Mouse (Mus musculus): ENCODE measurements at regions not wholly inside any gene's neighbourhood (a gene's known extent, or its start where the extent isn't known, plus 50 kb on each side); places are given as distances from the start of the nearest gene placed in this dataset.
A peak's percentile ranks its signal among the peaks of the same experiment; 100 is the strongest.

DNA sequence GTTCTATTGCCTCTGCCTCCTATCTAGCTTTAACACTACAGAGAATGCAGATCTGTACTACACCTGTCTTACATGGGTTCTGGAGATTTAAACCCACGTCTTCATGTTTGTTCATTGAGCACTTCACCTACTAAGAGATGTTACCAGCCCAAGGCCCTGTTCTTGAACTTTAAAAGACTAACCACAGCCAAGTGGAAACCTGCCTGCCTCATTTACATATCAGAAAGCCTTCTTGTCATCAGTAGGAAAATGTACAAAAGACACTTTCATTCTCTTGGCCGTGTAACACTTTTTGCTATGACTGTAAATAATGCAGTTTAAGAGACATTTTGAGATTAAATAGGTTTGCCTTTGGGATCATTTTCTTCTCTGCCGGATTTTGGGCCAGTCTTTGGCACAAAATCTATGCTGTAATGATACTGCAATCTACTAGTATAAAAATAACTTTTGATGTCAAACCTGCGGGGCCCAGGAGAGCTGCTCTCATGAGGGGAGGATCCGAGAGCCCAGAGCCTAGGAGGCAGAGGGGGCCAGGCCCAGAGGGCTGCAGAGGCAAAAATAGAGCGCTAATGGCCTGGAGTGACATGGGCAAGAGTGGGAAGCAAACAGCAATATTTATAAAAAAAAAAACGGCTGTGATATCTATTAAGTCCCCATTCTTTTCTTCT is 318.4 kb upstream of the Myo3a start:
- Histone ChIP-seq H3K9me3 (replicated peaks; ENCODE audit: control insufficient read depth, low read length, poor library complexity, severe bottlenecking) (0 out of 2 replicates have a peak, but pooled peaks cover 3% of the 10 kb centered on the region), H3K27me3 (ENCODE audit: control insufficient read depth, insufficient read depth, low read depth, low read length) (no peaks in the 10 kb centered on the region), H3K27ac (ENCODE audit: low read length) (no peak overlapping the region), H3K36me3 (ENCODE audit: control insufficient read depth, insufficient read depth, low read length) (no peaks in the 10 kb centered on the region), H3K4me1 (ENCODE audit: control insufficient read depth, insufficient read depth, low read length) (no peaks in the 10 kb centered on the region), H3K4me3 (ENCODE audit: low read depth, low read length) (no peak overlapping the region), H3K9ac (ENCODE audit: low read depth, low read length) (no peak overlapping the region), H3K4me2 (ENCODE audit: low read length) (no peak overlapping the region; the same call in 1 of the 2 replicates)
- ATAC-seq: no peak
- 74% methylated on average over 7 of the region's 7 CpGs for whole genome bisulfite sequencing

DNA sequence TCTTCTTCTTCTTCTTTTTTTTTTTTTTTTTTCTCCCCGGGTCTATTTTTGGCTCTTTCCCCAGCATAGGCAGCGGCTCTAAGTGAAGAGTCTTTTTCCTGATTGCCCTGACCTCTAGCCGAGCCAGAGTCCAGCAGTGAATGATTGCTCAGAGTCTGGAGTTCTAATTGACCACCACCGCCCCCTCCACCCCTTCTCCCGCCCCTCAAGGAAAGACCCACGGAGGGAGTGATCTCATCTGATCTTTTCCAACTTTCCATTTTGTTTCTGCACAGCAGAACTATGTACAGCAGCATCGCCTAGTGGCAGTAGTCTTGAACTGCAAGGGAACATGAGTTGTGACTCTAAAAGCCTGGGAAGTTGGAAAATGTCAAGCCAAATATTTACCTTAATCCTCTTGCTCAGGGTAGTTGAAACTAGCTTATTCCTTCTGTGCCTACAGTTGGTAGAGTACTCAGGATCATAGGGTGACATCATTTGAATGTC is 317.8 kb upstream of the Myo3a start:
- H3K27ac ChIP-seq (ENCODE audit: low read length): no peak overlapping the region
- WGBS: 18% methylated on average over 7 of the region's 7 CpGs
- H3K4me3 ChIP-seq (ENCODE audit: low read depth, low read length): no peak overlapping the region
- no peaks in the 10 kb centered on the region for H3K36me3 ChIP-seq (ENCODE audit: control insufficient read depth, insufficient read depth, low read length)
- peak overlapping the region; percentile 42 for H3K4me2 ChIP-seq (ENCODE audit: low read length)
- ATAC-seq: peak; percentile 63; the same call in 1 of the 2 replicates
- no peaks in the 10 kb centered on the region for H3K4me1 ChIP-seq (ENCODE audit: control insufficient read depth, insufficient read depth, low read length)
- 0 out of 2 replicates have a peak, but pooled peaks cover 3% of the 10 kb centered on the region for H3K9me3 ChIP-seq (replicated peaks; ENCODE audit: control insufficient read depth, low read length, poor library complexity, severe bottlenecking)
- H3K27me3 ChIP-seq (ENCODE audit: control insufficient read depth, insufficient read depth, low read depth, low read length): no peaks in the 10 kb centered on the region
- no peak overlapping the region for H3K9ac ChIP-seq (ENCODE audit: low read depth, low read length)

DNA sequence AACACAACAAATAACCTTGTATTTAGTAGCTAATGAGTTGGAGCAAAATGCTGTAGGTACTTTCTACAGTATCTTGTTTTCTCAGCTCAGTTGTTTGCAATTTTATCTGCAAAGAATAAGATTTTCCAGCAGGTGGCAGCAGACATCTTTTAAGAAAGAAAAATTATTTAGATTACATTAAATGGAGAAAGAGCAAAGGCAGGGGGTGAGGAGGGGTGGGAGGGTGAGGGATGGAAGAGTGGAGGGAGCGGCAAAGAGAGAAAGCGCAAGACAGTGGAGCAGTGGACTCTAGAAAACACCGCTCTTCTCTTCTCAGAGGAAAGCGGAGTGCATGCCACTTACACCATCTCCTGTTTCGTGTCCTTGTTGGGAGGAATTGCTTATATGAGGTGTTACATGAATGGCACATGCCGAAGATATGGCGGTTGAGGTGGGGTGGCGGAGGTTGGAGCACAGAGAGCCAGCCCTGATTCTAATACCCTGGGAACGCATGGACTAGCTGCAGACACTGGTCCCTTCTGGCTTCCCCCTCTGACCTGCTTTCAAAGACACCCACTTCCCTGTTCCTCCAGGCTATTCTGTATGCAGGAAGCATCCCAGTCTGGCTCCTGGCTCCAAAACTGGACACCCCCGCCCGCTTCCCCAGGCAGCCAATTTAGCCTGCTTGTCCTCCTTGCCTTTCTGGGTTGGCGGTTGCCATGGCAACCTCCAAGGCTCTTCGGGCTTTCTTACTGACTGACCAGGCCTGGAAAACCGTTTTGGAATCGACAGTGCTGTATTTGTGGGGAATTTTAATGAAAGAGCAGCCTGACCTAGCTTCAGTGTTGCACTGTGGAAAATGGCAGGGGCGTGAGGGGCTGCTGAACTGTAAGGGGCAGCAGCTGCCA is 309.3 kb upstream of the Myo3a start:
- Histone ChIP-seq H3K36me3 (ENCODE audit: control insufficient read depth, insufficient read depth, low read length) (no peaks in the 10 kb centered on the region), H3K27ac (ENCODE audit: low read length) (peak overlapping the region; percentile 99), H3K4me1 (ENCODE audit: control insufficient read depth, insufficient read depth, low read length) (peaks cover 12% of the 10 kb centered on the region), H3K9ac (ENCODE audit: low read depth, low read length) (peak overlapping the region; percentile 70), H3K4me2 (ENCODE audit: low read length) (peak overlapping the region; percentile 62), H3K9me3 (replicated peaks; ENCODE audit: control insufficient read depth, low read length, poor library complexity, severe bottlenecking) (no peaks in the 10 kb centered on the region), H3K4me3 (ENCODE audit: low read depth, low read length) (peak overlapping the region; percentile 36), H3K27me3 (ENCODE audit: control insufficient read depth, insufficient read depth, low read depth, low read length) (no peaks in the 10 kb centered on the region)
- WGBS: 4% methylated on average over 16 of the region's 16 CpGs
- peak; percentile 93 for ATAC-seq

DNA sequence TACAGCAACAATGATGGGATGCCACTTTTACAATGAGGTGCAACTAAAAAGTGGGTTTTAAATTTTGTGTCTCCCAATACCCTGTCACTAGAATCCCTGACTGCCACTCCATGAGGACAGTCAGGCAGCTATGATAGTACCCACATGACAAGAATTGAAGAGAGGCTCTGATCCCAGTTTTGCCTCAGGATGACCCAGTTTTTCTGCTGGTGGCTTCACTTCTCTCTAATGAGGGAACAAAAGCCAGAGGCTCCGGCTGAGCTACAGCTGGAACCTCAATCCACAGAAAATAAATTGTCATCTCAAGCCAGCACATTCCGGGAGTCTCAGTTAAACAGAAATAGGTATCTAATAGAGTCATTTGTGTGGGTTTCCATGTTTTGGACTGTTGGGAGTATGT is 308.2 kb upstream of the Myo3a start:
- WGBS: 18% methylated on average over 2 of the region's 2 CpGs
- no peaks in the 10 kb centered on the region for H3K9me3 ChIP-seq (replicated peaks; ENCODE audit: control insufficient read depth, low read length, poor library complexity, severe bottlenecking)
- peaks cover 12% of the 10 kb centered on the region for H3K4me1 ChIP-seq (ENCODE audit: control insufficient read depth, insufficient read depth, low read length)
- ATAC-seq: peak; percentile 11; the same call in 1 of the 2 replicates
- peak overlapping the region; percentile 99 for H3K27ac ChIP-seq (ENCODE audit: low read length)
- peak overlapping the region; percentile 70; the same call in 1 of the 2 replicates for H3K9ac ChIP-seq (ENCODE audit: low read depth, low read length)
- no peaks in the 10 kb centered on the region for H3K36me3 ChIP-seq (ENCODE audit: control insufficient read depth, insufficient read depth, low read length)
- H3K27me3 ChIP-seq (ENCODE audit: control insufficient read depth, insufficient read depth, low read depth, low read length): no peaks in the 10 kb centered on the region
- H3K4me3 ChIP-seq (ENCODE audit: low read depth, low read length): no peak overlapping the region
- H3K4me2 ChIP-seq (ENCODE audit: low read length): peak overlapping the region; percentile 62

DNA sequence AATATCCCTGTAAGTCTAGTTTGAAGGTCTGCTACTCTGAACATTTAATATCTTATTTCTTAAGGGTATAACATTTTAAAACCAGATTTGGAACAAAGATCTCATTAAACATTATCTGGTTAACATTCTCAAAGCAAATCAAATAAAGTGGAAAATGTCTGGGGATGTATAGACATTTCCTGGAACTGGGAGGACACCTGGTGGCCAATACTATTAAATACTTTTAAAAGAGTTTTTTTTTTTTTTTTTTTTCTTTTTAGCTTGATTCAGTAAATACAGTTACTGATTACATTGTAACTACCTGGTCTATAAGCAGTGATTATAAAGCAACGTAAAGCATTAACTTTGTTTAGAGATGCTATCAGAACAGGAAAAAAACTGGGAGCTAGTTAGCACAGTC is 299.6 kb upstream of the Myo3a start:
- no peaks in the 10 kb centered on the region for H3K27me3 ChIP-seq (ENCODE audit: control insufficient read depth, insufficient read depth, low read depth, low read length)
- 36% methylated on average over 1 of the region's 1 CpGs for WGBS
- no peak overlapping the region for H3K4me2 ChIP-seq (ENCODE audit: low read length)
- H3K27ac ChIP-seq (ENCODE audit: low read length): no peak overlapping the region
- no peak overlapping the region for H3K9ac ChIP-seq (ENCODE audit: low read depth, low read length)
- ATAC-seq: peak; percentile 60
- no peaks in the 10 kb centered on the region for H3K4me1 ChIP-seq (ENCODE audit: control insufficient read depth, insufficient read depth, low read length)
- no peak overlapping the region for H3K4me3 ChIP-seq (ENCODE audit: low read depth, low read length)
- no peaks in the 10 kb centered on the region for H3K36me3 ChIP-seq (ENCODE audit: control insufficient read depth, insufficient read depth, low read length)
- no peaks in the 10 kb centered on the region for H3K9me3 ChIP-seq (replicated peaks; ENCODE audit: control insufficient read depth, low read length, poor library complexity, severe bottlenecking)

DNA sequence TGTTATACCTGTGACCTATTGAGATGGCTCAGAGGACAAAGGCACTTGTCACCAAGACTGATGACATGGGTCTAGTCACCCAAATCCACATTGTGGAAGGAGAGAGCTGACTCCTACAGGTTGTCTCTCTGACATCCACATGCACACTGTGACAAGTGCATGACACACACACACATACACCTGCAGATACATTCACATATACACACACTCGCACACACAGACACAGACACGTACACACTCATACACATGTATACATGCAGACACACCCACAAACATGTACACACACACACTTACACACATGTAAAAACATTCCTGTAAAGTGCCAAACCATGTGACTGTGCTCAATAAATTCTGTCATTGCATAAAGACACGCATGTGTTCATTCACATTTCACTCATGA is 287.3 kb upstream of the Myo3a start:
- H3K4me1 ChIP-seq (ENCODE audit: control insufficient read depth, insufficient read depth, low read length): no peaks in the 10 kb centered on the region
- no peaks in the 10 kb centered on the region for H3K36me3 ChIP-seq (ENCODE audit: control insufficient read depth, insufficient read depth, low read length)
- 89% methylated on average over 3 of the region's 3 CpGs for WGBS
- ATAC-seq: no peak
- no peak overlapping the region for H3K4me2 ChIP-seq (ENCODE audit: low read length)
- no peak overlapping the region for H3K9ac ChIP-seq (ENCODE audit: low read depth, low read length)
- H3K27ac ChIP-seq (ENCODE audit: low read length): no peak overlapping the region
- H3K9me3 ChIP-seq (replicated peaks; ENCODE audit: control insufficient read depth, low read length, poor library complexity, severe bottlenecking): 0 out of 2 replicates have a peak, but pooled peaks cover 2% of the 10 kb centered on the region
- no peaks in the 10 kb centered on the region for H3K27me3 ChIP-seq (ENCODE audit: control insufficient read depth, insufficient read depth, low read depth, low read length)
- no peak overlapping the region for H3K4me3 ChIP-seq (ENCODE audit: low read depth, low read length)

DNA sequence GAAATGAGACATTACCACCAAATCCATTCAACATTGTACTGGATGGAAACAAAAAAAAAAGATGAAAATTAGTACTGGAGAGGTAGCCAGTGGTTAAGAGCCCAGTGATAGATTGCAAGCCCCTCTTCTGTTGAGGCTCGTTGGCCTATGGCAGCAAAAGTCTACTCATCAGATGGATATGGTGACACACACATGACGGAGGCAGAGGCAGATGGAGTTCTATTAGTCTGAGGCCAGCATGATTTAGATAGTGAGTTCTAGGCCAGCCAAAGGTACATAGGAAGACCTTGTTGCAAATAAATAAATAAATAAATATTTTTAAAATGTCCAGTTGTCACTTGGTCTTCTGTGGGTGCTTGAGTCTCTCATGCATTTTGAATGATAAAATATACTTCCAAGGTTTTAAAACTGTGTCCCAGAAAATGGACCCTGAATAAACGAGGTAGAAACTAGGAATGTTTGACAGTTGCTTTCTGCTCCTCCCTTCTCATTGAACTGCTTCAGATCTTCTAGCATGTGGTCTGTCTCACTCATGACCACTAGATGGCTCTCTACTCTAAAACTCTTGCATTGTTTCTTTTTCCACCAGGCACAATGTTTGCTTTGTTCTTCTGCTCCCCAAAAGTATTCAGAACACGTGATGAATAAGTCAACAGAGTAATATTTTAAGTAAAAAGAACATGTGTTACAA is 286.4 kb upstream of the Myo3a start:
- Histone ChIP-seq H3K27ac (ENCODE audit: low read length) (no peak overlapping the region), H3K9me3 (replicated peaks; ENCODE audit: control insufficient read depth, low read length, poor library complexity, severe bottlenecking) (0 out of 2 replicates have a peak, but pooled peaks cover 2% of the 10 kb centered on the region), H3K4me1 (ENCODE audit: control insufficient read depth, insufficient read depth, low read length) (no peaks in the 10 kb centered on the region), H3K9ac (ENCODE audit: low read depth, low read length) (no peak overlapping the region), H3K4me2 (ENCODE audit: low read length) (no peak overlapping the region), H3K27me3 (ENCODE audit: control insufficient read depth, insufficient read depth, low read depth, low read length) (no peaks in the 10 kb centered on the region), H3K36me3 (ENCODE audit: control insufficient read depth, insufficient read depth, low read length) (no peaks in the 10 kb centered on the region), H3K4me3 (ENCODE audit: low read depth, low read length) (no peak overlapping the region)
- ATAC-seq: peak; percentile 76
- 50% methylated on average over 4 of the region's 4 CpGs for WGBS

DNA sequence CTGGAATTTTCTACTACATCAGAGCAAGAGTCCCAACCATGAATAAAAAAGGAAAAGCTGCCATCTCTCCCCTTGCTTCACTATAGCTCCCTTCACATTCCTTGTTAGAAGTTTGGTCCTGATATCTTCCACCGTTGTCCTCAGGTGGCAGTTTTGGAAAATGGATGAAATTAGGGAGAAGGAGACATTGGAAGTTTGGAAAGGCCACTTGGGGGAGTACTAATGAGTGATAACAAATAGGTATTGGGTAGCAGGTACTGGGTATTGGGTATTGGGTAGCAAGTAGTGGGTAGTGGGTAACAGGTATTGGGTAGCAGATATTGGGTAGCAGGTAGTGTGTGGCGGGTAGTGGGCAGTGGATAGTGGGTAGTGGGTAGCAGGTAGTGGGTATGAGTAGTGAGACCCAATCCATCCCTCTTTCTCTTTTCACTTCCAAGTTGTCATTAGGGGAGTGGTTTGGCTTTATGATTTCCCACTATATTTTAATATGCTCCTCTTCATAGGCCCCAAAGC is 285.8 kb upstream of the Myo3a start:
- no peak overlapping the region for H3K9ac ChIP-seq (ENCODE audit: low read depth, low read length)
- H3K27me3 ChIP-seq (ENCODE audit: control insufficient read depth, insufficient read depth, low read depth, low read length): no peaks in the 10 kb centered on the region
- H3K4me2 ChIP-seq (ENCODE audit: low read length): no peak overlapping the region
- H3K9me3 ChIP-seq (replicated peaks; ENCODE audit: control insufficient read depth, low read length, poor library complexity, severe bottlenecking): 0 out of 2 replicates have a peak, but pooled peaks cover 2% of the 10 kb centered on the region
- no peaks in the 10 kb centered on the region for H3K36me3 ChIP-seq (ENCODE audit: control insufficient read depth, insufficient read depth, low read length)
- 69% methylated on average over 2 of the region's 2 CpGs for WGBS
- H3K27ac ChIP-seq (ENCODE audit: low read length): no peak overlapping the region
- no peak overlapping the region for H3K4me3 ChIP-seq (ENCODE audit: low read depth, low read length)
- ATAC-seq: peak; percentile 49; the same call in 1 of the 2 replicates
- no peaks in the 10 kb centered on the region for H3K4me1 ChIP-seq (ENCODE audit: control insufficient read depth, insufficient read depth, low read length)
